Mouse (Mus musculus): ENCODE measurements around the gene Wdr48.
A peak's percentile ranks its signal among the peaks of the same experiment; 100 is the strongest.

Wdr48 gene

DNA sequence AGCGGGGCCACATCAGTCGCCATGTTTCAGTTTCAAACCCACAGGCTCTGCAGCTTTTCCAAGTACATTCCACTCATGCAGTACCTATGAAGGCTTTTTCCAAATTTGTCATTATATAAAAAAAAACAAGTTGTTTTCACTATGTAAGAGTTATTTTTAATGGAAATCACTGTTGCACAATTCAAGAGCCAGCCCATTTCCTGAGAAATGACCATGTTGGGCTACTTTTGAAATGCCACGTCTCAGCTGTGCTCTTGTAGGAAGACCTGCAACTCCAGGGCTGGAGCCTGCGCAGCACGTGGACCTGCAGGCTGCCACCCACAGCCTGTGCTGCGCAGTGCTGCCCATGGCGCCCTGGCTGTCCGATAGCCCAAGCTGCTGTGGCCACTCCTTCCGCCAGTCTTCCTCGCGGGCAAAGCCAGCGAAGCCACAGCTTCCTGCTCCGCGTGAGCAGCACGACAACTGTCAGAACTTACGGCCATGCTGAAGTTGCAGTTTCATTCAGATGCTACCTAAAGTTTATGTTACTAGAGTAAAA lies 30.5 kb downstream of the Wdr48 start:
- no peak for DNase-seq (ENCODE audit: low spot score)

DNA sequence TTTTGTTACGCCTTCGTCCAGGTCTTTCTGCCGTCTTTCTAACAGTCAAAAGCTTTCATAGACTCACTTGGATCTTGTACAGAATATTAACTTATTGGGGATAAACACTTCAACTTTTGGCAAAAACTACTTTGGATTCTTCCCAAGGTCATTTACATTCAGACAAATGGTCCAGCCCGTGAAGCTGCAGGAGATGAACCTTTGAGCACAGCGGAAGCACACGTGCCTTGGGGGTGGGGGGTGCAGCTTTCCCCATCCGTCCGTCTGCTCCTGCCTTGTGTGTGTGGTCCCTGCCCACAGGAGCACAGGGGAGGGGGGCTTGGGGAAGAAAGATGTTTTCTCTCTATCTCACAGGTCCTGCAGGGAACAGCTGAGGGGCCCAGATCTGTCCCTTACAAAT lies 31.1 kb downstream of the Wdr48 start:
- no peak for DNase-seq (ENCODE audit: low spot score)

DNA sequence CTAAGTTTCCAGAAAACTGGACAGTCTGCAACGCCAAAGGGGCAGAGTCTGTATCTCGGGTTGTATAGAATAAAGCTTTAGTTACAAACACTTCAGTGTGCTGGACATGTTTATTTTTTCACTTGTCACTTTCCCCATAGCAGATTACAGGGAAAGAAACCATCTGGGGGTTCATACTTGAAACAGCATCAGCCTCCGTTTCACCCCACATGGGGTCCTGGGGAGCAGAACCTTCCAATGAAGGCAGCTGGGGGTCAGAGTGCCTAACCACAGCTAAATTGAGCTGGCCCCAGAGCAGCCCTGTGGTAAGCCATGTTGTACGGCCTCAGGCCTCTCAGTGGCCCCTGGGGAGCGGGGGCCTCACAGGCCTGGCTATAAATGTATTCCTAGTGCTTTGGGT lies 31.8 kb downstream of the Wdr48 start:
- DNase-seq (ENCODE audit: low spot score) = no peak

DNA sequence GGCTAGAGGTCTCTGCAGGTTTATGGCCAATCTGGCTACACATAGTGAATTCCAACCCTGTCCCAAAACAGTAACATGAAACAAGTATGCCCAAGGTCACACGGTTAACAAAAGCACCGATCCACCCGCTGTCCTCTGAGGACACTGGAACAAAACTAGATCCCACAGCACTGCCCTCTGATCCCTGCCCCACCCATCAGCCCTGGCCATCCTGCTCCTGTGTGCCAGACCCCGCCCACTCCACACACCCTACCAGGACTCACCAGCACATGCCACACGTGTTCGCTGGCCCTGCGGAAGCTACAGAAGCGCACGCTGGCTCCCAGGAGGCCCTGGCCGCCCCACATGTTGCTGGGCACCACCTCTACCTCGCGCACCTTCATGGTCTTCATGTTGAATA lies 37.7 kb downstream of the Wdr48 start:
- no peak for DNase-seq (ENCODE audit: low spot score)

DNA sequence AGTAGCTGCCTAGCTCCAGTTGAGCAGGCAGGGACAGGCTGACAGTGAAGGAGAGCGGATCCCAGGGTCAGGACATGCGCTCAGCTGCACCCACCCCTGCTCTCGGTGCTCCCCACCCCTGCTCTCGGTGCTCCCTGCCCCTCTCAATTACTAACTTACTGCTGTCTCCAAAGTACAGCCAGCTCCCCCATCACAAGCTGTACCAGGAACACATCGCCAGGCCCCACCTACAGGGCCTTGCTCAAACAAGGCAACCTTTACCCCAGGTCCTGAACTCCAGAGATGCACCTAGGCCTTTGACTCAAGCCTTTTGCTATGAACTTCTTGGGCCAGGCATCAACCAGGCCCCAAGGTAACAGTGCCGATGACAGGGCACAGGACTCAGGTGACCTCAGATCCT lies 39.0 kb downstream of the Wdr48 start:
- DNase-seq (ENCODE audit: low spot score) = peak; percentile 26

DNA sequence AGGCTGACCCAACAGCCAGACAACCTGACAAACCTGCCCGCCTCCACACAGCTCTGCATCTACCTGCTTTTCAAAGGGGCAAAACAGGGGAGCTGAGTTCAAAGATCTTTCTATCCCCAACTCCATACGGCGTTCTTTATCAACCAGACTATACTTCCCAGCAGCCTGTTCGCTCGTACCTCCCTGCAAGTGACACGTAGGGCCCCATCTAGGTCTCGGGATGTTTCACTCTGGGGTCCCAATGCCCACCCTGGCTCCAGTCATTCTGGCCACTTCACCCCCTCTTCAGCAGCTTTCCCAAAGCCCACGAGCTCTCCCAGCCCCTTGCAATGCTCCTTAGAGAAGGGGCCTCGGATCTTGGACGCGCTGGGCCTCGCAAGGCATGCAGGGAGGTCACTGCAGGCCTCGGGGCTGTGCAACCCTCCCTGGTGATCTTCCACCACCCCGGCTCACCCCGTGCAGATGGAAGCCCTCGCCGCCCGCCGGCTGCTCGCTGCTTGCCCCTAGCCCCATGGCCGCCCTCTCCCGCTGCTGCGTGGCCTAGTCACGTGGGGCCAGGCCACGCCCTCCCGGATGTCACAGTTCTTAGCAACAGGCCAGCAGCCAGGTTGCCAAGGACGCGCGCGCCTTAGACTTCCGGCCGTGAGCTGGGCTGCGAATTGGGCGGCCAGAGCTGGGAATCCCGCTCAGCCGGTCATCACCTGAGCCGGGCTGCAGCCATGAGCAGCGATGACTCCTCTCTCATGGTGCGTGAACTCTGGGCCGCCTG lies 42.5 kb downstream of the Wdr48 start, which contains the start of the genes Gorasp1 and Ttc21a:
Gene Gorasp1, minus strand, starts transcription at position 561 of the 769 bp plus-strand sequence.
Gene Ttc21a, plus strand, starts transcription at position 602 of the 769 bp plus-strand sequence.
- DNase-seq (ENCODE audit: low spot score) = peak; percentile 92

DNA sequence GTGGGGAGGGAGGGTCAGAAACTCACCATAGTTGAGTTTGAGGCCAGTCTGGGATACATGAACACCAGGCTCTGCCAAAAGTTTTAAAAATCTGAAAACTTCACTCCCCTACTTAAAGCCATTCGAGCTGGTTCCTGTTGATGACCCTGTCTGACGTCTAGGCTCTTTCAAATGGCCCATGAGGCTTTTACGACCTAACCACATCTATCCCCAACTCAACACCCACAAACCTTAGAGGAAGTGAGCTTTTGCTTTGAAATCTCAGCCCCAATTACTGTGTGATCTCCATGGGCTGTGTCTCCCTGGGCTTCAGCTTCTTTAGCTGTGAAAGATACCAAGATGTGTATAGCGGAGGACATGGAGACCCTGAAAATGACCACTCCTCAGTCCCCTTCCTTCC lies 43.8 kb downstream of the Wdr48 start:
- no peak for DNase-seq (ENCODE audit: low spot score)

DNA sequence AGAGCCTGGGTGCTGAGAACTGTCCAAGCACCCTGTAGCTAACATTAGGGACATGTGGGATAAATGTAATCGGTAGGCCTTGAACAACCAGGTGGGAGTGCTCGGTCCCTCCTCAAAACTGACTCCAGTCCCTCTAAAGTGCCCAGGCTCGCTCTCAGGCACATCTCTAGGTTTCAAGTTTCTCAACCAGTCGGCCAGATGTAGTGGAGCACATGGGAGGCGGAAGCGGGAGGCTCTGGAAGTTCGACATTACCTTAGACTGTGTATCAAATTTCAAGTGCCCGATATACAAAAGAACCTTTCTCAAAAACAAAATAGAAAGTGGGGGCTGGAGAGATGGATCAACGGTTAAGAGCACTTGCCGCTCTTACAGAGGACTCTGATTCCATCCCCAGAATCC lies 45.0 kb downstream of the Wdr48 start:
- no peak for DNase-seq (ENCODE audit: low spot score)

DNA sequence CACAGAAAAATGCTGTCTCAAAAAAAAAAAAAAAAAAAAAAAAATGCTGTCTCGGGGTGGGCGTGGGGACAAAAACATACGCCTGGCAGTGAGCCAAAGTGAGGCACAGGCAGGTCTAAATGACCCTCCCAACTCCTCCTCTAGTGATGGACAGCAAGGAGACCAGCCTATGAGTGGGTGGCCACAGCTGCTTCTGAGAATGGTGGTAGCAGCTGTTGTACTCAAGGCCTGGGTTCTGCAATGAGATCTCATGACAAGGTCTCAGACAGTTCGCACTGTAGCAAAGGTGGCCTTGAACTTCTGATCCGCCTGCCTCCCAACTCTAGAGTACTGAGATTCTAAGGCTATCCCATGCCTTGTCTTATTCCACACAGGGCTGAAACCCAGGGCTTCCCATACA lies 46.7 kb downstream of the Wdr48 start:
- no peak for DNase-seq (ENCODE audit: low spot score)

DNA sequence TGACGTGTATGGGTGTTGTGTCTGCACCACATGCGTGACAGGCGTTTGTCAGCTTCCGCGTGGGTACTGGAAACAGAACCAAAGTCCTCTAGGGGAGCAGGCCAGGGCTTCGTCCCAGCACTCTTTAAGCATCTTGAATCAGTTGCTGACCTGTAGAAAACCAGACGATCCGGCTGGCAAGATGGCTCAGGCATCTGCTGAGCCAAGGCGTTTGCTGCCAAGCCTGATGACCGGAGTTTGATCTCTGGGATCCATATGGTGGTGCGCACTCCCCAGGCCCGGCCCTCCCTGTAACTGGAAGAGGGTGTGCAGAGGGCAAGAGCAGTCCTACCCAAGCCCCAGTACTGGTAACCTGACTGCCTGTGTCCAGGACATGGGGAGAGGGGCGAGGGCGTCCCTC lies 47.2 kb downstream of the Wdr48 start:
- DNase-seq (ENCODE audit: low spot score) = no peak

DNA sequence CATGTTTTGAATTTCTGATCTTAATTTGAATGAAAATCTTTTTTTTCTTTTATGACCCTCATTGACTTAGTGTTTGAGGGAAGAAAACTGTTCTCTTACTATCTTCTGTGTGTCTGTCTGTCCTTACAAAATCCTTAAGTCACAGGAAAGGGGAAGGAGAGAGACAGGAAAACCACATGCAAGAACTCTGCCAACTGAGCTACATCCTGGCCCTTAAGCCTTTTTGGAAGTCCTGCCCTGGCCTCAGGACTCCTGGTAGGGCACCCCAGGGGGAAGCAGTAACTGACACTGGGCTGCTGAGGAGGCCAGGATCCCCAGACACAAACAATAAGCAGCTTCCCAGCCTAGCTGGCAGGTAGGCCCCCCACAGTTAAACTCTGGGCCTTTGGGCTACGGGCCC lies 48.6 kb downstream of the Wdr48 start:
- no peak for DNase-seq (ENCODE audit: low spot score)

DNA sequence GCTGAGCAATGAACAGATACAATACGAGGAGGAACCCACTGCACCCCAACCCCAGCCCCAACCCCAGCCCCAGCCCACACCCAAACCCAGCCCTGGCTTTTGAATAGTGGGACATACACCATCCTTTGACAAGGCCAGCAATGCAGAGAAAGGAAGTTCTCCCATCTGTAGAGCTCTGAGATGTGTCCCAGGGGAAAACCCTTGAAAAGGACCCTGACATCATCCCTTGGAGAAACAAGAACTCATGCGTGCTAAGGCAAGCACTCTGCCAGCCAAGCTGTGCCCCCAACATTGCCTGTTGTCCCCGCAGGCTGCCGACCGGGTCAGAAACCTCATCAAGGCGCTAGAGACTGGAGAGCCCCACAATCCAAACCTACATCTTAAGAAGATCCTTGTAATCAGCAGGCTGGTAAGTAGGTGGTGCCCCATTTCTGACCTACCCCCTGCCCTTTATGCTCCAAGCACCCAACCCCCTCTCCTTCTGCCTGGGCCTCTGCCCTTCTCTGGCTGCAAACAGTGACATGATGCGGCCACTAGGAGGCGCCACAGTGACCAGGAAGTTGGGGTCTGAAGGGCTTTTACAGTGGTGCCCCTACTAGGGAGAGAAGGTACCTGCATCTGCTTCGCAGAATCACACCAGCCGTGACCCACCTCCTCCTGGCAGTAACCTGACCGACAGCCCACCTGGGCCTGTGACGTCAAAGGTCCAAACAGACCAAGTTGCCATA lies 50.7 kb downstream of the Wdr48 start:
- DNase-seq (ENCODE audit: low spot score) = no peak

DNA sequence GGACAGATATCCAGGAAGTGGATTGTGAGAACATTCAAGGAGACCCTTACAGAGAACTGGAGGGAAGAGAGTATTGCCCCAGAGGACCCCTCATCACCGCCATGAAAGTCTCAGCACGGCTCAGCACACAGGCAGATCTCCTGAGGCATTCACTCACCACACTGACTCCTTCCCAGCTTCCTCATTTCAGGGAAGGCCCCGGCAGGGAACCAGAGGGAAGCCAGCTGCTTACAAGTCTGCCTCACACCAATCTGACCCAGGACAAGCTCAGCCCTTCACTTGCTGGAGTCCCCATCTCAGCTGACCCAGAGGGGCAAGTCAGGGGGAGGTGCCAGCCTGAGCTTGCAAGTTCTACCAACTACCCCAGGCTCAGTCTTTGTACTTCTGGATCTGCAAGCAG lies 54.1 kb downstream of the Wdr48 start:
- DNase-seq (ENCODE audit: low spot score) = no peak

DNA sequence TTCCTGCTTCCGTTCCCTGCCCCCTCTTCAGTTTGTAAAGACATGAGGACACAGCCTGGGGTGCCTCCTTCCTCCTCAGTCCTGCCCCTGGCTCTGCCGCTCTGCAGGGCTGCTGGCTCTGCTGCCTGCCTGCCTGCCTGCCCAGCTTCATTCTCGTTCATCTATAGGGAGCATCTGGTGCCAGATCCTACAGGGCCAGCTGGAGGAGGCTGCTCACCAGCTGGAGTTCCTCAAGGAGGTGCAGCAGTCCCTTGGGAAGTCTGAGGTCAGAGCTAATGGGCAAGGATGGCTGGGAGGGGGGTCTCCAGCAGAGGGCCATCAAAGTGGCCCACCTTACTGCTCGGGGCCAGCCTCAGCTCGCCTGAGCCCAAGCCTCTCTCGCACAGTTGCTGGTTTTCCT lies 55.8 kb downstream of the Wdr48 start:
- no peak for DNase-seq (ENCODE audit: low spot score)

DNA sequence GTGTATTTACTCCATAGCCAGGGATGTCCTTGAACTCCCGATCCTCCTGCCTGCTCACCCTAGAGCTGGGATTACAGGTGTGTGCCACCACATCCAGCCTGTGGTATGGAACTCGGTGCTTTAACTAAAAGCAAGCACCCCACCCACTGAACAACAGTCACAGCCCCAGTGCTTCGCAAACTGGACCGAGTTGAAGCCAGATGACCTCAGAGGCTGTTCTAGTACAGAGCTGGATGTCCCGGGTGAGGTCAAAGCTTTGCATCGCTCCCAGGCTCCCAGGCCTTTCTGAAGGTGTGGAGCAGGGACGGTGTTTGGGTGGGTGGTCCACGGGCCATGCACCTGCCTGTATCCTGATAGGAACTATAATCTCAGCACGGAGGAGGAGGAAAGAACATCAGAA lies 56.7 kb downstream of the Wdr48 start:
- no peak for DNase-seq (ENCODE audit: low spot score)

DNA sequence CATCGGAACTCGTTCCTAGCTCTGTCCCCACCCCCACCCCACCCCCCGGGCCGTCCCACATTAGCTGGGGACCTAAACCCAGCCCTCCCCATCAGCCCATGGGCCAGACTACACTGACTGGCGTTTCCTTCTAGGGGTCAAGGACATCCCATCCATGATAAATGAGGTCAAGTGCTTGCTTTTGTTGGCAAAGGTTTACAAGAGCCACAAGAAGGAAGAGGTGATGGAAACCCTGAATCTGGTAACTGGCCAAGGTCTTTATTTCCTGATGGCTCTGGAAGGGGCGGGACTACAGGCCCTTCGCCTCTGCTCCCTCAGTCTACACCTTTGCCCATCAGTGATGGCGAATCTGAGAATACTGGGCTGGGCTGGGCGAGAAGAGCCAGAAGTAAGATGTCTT lies 64.2 kb downstream of the Wdr48 start:
- no peak for DNase-seq (ENCODE audit: low spot score)

DNA sequence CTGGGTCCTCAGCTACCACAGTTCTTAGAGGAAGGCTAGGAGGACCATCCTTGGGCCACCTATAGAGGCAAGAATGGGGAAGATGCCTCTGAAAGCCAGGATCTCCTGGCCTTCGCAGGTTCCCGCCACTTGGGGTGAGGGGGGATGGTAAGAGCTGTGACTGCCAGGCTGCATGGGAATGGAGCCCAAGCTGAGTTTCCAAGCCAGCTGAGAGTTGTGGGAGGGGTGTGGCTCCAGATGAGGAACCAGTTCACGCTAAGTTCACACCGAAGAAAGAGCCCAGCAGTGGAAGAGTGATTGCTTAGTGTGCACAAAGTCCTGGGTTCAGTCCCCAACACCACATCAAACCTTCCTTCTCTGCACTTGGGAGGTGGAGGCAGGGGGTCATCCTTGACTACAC lies 67.5 kb downstream of the Wdr48 start:
- DNase-seq (ENCODE audit: low spot score) = no peak

DNA sequence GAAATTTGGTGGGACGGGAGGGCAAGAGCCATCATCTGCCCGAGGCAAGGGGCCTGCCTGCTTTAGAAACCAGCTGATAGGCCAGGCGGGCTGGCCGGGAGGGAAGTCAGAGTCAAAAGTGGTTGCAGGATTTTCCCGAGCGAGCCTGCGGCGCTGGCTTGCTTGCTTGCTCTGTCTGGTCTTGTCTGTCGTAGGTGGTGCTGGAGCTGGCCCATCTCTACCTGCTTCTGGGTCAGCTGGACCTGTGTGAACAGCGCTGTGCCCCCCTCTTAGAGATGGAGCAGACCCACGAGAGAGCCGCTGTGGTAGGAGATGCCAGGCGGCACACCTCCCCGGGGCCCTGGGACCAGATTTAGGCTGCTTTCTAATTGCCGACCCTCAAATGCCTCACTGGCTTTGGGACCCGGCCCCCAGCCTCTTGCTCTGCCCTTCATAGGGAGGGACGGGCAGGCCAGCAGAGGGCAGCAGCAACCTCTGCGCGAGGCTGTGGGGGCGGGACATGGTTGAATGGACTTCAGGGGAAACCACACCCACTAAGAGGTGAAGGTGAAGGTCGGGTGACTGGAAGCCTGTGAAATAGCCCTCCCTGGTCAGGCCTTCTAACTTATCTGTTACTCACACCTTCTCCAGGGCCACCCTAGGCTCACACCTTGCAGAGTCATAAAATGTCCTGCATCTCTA lies 68.4 kb downstream of the Wdr48 start:
- peak; percentile 85 for DNase-seq (ENCODE audit: low spot score)

DNA sequence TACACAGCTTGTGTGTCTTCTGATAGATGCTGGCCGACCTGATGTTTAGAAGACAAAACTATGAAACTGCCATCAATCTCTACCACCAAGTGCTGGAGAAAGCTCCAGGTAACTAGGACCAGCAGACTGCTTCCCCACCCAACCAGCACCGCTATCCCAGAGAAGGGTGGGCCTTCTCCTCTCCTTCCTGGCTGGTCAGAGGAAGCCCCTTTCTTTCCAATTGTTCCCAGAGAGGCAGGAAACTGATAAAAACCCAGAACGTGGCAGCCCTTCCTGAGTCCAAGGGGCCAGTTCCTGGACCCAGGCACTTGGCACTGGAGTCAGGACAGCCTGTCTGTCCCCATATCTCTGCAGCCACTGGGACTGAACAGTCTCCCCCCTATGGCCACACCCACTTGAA lies 69.5 kb downstream of the Wdr48 start:
- no peak for DNase-seq (ENCODE audit: low spot score)

DNA sequence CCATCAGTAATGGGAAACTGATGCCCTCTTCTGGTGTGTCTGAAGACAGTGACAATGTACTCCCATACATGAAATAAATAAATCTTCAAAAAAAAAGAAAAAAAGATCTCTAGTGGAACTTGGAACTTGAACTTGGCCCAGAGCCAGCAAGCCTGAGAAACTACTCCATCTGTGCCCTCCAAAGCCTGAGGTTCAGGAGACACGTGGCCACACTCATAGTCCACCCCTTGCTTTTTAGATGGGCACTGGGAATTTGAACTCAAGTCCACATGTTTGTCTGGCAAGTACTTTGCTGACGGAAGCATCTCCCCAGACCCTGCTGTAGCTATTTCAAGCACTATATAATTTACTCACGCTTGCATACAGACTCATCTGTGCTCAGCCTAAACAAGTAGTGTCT lies 70.5 kb downstream of the Wdr48 start:
- DNase-seq (ENCODE audit: low spot score) = no peak

DNA sequence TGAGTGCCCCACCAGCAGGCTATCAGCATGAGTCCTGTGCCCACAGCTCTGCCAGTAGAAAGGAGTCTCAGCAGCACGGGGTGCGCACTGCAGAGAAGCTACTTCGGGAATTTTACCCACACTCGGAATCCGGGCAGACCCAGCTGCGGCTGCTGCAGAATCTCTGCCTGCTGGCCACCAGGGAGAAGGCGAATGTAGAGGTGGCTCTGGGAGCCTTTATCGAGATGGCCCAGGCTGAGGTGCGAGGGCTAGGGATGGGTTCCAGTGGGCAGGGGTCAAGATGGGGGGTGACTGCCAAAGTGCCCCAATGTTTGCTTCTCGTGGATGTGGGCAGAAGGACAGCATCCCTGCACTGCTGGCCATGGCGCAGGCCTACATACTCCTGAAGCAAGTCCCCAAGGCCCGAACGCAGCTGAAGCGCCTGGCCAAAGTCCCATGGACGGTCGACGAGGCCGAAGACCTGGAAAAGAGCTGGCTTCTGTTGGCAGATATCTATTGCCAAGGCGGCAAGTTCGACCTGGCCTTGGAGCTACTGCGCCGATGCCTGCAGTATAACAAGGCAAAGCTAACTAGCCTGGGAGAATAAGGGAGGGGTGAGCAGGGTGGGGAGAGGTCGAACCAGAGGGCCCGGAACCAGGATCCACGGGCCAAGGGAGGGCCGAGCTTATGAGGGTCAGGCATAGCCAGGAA lies 71.7 kb downstream of the Wdr48 start:
- no peak for DNase-seq (ENCODE audit: low spot score)

DNA sequence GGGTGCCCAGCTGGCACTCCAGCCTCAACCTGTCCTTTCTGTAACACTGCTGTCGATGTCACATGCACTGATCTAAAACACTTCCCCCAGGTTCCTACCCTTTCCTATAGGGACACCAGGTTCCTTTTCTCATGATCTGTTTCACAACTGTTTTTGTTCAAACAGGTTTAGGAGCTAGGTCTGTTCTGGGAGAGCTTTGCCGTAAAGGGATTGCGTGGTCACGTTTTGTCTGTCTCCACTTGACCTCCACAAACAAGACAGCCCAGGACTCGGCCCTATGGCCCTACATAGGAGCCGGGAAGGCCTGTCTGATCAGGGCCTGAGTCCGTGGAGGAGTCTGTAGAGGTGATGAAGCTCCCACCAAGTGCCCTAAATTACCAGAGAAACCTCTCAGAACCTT lies 75.1 kb downstream of the Wdr48 start:
- DNase-seq (ENCODE audit: low spot score) = no peak

All from yolk sac, embryonic 10.5 days (tissue).